Mouse (Mus musculus) telencephalon, adult 2 months (tissue): ENCODE results near the gene Sap25.

Experiments used
- DNase-seq: peaks from one replicate; pipeline ENCODE4 v3.0.0-alpha.2; 2011; ENCODE audit warnings: low read depth, low spot score

Gene Sap25

GRCm38 (mm10) chr5:137663057-137663456 is 21.9 kb downstream of the Sap25 start:
- DNase-seq = no peak

- DNase-seq = no peak
Measured at GRCm38 (mm10) chr5:137668971-137669370, 27.8 kb downstream of the Sap25 start.

GRCm38 (mm10) chr5:137670240-137670639 is 29.1 kb downstream of the Sap25 start:
- DNase-seq = no peak

GRCm38 (mm10) chr5:137671443-137672240 is 30.5 kb downstream of the Sap25 start:
- DNase-seq = no peak

GRCm38 (mm10) chr5:137672361-137672760 is 31.2 kb downstream of the Sap25 start:
- no peak for DNase-seq

GRCm38 (mm10) chr5:137673015-137673414 is 31.9 kb downstream of the Sap25 start:
- DNase-seq = no peak

GRCm38 (mm10) chr5:137674786-137675185 is 33.7 kb downstream of the Sap25 start:
- no peak for DNase-seq

GRCm38 (mm10) chr5:137677859-137678258 is 36.7 kb downstream of the Sap25 start:
- no peak for DNase-seq

GRCm38 (mm10) chr5:137678736-137679135 is 37.6 kb downstream of the Sap25 start:
- no peak for DNase-seq

- DNase-seq = no peak
Measured at GRCm38 (mm10) chr5:137679726-137680125, 38.6 kb downstream of the Sap25 start.

GRCm38 (mm10) chr5:137682526-137682925 is 41.4 kb downstream of the Sap25 start:
- no peak for DNase-seq

- DNase-seq = no peak
Measured at GRCm38 (mm10) chr5:137683388-137684293, 42.5 kb downstream of the Sap25 start.

- peak; percentile 100 for DNase-seq
Measured at GRCm38 (mm10) chr5:137684294-137685123, 43.4 kb downstream of the Sap25 start, which contains the start of gene Agfg2. Gene Agfg2 (minus strand): TSS chr5:137684726.

- DNase-seq = no peak
Measured at GRCm38 (mm10) chr5:137685653-137686052, 44.5 kb downstream of the Sap25 start.

- no peak for DNase-seq
Measured at GRCm38 (mm10) chr5:137686127-137686790, 45.1 kb downstream of the Sap25 start.

GRCm38 (mm10) chr5:137689974-137690373 is 48.8 kb downstream of the Sap25 start:
- DNase-seq = no peak

GRCm38 (mm10) chr5:137690531-137690930 is 49.4 kb downstream of the Sap25 start:
- DNase-seq = no peak

- DNase-seq = no peak
Measured at GRCm38 (mm10) chr5:137691881-137692280, 50.7 kb downstream of the Sap25 start.
